Mouse (Mus musculus) layer of hippocampus, adult 11-12 months (tissue): Measurements from ENCODE around the gene Gm17409.
A peak's percentile ranks its signal among the peaks of the same experiment; 100 is the strongest.

Experiments used
- DNase-seq: peaks from one replicate; pipeline ENCODE4 v3.0.0; 2022; ENCODE audit warnings: low spot score

Gm17409 gene

GRCm38 (mm10) chr2:58469816-58470215, at the start of gene Gm17409:
TSS of gene Gm17409 (plus strand) at chr2:58470116.
- DNase-seq: no peak

DNA sequence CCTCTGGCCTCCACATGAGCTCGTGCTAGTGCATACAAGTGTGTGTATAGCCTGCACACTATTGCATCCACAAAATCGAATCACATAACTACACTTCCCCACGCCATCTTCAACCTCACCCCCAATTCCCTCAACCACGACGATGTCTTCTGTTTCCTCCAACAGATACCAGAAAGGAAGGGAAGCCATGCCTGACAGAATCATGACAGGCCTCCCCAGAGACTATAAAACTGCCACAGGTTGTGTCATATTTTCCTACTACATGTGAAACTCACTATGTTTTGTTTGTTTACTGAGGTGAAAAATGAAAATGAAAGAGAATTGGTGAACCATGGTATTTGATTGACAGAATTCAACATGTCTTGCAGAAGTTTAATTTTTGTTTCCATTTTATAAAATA, 46.6 kb upstream of the Gm17409 start:
- DNase-seq: no peak

DNA sequence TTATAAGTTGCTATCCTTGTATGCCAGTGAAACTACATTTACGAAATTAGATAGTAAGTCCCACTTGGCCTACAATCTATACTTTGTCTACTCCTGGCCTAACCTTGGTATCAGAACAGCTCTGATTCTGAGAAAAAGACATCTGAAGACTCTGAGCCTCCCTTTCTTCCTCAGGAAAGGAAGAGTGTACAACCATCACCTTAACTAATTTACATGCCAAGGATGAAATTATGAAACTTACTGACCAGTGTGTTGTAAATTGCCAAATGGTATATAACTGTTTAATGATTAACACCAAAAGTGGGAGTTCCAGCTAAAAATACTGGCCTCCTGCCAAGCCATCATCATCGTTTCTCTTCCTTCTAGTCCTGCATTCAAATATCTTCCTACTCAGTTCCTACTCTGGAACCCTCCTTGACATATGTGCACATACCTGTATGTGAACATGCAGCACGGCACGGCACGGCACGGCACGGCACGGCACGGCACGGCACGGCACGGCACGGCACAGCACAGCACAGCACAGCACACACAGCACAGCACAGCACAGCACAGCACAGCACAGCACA, 44.4 kb upstream of the Gm17409 start:
- DNase-seq: no peak

DNA sequence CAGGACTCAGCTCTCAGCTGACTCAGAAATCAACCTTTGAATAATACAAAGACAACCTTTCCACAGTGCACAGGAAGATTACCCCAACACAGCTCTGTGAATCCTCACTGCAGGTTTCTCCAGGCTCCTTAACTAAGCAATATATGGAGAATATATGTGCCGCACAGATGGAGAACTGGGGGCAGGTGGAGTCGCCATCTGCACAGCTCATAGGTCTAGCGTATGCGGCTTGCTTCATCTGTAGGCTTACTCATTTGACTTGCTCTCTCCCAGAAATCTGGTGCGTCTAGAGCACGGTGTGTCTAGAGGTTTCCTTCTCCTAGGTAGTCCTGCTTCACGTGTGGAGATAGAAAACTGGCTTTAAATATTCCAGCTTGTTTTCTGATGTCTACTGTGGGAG, 37.7 kb upstream of the Gm17409 start:
- peak; percentile 67 for DNase-seq

DNA sequence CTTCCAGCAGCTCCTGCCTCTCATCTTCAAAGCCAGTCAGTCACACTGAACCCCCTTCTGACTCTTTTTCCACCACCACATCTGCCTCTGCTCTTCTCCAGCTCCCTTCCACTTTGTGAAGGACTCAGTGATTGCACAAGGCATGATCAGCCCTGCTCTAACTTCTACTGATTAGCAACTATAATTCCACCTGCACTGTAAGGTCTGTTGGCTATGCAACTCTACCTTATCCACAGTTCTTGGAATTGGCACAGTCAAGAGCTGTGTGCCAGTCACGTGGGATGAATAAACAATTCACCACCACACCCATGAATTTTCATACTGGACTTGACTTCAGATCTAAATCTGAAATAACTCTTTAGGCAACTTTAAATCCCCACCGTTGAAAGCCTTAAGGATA, 36.6 kb upstream of the Gm17409 start:
- DNase-seq: no peak

- DNase-seq: no peak
Measured at GRCm38 (mm10) chr2:58434438-58434837, 35.5 kb upstream of the Gm17409 start.

DNA sequence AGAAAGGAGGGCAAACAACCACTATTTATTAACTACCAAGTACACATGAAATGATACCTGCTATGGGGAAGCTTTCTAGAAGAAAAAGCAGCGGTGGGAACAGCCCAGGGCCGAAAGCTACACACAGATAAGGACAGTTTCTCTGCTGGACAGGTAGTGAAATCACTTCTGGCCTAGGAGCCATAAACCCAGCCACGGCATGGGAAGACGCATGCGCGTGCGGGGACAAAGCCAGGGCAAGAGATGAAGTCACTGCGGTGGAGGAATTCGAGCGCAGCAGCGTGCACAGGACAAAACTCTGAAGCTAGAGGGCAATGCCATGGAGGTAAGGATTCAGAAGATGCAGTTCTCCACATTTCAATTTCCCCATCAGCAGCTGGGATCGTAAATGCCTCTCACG, 34.4 kb upstream of the Gm17409 start:
- no peak for DNase-seq

- no peak for DNase-seq
Measured at GRCm38 (mm10) chr2:58436911-58437310, 33.0 kb upstream of the Gm17409 start.

DNA sequence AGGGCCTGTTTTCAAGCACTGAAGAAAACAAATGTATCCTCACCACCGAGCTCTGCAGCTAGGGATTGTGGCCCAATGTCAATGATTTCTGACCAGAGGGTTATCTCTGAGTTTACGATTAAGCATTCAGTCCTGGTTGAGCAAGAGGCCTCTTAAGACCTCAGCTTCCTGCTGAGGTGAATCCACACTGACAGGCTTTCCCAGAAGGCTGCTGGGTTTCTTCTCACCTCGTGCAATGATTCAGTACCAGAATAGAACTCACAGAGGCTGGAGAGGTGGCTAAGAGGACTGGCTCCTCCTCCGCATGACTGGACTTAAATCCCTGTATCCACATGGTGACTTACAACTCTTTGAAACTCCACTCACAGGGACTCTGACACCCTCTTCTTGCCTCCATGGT, 26.8 kb upstream of the Gm17409 start:
- no peak for DNase-seq

GRCm38 (mm10) chr2:58447001-58447400, 22.9 kb upstream of the Gm17409 start:
- DNase-seq: no peak

DNA sequence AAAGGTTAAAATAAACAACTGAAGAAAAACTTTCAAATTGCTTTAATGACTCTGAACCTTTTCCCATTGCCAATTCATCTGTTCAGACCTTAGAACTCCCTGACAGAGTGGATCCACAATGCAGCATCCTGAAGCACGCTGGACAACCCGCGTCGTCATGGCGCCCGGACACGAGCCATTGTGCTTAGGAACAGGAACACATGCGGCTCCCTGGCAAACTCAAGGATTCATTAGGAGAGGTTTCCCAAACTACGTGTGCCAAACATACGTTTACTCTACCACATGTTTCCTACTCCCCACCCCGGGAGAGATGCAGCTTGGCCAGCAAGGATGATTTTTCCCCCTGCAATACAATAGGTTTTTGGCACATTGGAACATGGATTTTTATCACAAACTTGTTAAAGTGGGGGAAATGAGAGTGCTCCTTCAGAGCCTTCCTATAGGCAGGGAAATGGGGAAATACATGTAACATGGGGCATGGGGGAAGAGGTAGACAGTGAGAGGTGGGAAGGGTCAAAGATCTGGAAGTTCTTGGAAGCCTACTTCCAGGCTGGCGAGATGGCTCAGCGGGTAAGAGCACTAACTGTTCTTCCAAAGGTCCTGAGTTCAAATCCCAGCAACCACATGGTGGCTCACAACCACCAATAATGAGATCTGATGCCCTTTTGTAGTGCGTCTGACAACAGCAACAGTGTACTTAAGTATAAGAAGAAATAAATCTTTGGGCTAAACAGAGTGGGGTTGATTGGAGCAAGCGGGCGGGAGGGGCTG, 15.6 kb upstream of the Gm17409 start:
- no peak for DNase-seq

GRCm38 (mm10) chr2:58456843-58457487, 13.0 kb upstream of the Gm17409 start:
- DNase-seq: peak; percentile 22

- no peak for DNase-seq
Measured at GRCm38 (mm10) chr2:58457488-58457865, 12.4 kb upstream of the Gm17409 start.

DNA sequence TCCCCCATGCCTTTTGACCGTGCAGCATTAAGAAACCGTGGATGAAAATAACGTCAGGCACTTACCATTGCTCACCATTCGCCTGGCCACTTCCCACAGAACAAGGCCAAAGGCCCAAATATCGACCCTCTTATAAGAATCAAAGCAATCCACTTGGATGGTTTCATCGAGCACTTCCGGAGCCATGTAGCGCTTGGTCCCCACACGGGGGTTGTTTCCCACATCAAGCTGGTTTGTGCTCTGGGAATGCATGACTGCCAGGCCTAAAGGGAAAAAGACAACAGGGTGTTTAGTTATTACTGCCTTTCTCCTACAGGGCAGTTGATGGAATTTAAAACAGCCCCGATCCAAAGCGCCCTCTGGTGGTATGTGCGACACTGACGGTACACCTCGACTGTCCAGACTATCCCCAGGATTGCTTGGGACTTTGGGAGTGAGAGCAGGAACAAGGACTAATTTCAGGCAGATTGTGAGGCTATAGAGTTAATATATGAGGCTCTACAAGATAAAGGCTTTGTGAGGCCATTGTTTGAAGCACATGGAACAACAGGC, 11.0 kb upstream of the Gm17409 start:
- peak; percentile 65 for DNase-seq

DNA sequence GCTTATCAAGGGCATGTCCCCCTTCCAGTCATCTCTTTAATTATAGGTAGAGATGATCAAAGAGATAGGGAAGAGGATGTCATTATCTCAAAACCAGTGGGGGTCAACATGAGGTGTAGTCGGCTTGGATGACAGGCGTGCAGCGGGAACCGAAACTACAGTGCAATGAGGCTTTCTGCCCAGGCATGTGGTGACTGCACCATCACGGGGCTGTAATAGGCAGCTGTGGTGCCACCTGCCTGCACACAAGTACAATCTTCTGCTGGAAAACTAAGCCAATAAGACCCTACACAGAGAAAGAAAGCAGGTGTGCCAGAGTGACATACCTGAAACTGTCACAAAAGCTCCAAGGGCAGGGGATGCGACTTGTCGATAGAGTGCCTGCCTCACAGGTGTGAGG, 374 bp downstream of the Gm17409 start:
- no peak for DNase-seq

DNA sequence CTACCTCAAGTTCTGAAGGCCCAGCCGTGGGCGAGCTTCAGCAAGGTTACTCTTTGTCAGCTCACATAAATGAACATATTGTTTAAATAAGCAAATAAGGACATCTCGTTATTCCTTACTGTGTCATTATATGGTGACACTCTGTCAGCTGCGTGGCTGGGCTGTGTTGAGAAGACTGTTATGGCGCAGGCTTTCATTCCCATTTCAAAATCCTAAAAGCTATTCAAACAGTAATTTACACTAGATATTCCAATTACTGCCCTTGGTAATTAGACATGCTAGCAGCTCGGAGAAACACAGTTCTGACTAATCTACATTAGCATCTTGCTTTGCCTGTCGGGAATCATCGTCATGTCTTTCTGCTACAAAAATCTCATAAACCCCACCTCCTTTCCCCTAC, 5.7 kb downstream of the Gm17409 start:
- DNase-seq: no peak

DNA sequence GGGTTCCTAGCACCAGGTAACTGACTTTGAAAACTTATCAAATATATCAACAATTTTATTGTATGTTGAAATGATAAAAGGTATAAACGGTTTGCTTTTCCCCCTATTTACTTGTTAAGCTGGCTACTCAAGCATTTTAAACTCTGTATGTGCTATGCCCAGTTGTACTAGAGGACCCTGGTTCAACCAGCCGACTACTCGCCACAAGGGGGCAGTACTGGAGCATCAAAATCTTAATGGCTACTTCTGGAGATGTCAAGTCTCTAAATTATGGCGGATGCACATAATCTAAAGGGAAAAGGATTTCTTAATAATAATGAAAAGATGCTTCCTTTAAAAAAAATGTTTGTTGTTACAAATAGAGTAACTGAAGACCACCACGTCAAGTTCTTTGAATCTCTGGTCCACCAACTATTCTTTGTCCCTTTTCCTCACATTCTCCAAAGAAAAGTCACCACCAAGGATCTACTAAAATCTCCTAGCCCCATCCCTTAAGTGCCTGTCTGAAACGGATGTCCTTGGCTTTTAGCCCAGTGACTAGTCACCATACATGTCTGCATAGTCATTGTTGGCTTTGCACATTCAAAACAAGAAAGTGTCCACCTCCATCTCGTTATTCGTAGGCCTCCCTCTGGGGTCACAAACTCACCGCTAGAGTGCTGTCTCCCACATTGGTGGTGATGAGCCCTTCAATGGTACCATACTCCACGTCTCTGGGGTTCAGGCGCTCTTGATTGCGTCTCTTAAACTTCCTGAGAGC, 7.2 kb downstream of the Gm17409 start:
- peak; percentile 92 for DNase-seq

DNA sequence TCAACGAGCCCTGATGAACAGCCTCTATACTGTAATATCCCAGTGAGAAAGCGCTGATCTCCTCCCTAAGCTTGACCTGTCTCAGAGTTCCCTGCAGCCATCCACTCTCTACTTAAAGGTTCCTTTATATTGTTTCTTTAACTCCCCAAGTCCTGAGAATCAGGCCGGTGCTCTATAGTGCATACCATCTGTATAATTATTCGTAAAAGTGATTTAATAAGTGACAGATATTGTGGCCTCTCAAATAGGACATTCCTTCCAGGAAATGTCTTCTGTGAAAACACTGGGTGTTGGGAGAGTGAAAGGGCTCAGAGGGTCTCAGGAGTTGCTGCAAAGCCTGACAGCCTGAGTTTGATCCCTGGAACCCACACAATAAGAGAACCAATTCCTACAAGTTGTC, 8.2 kb downstream of the Gm17409 start:
- DNase-seq: no peak

- no peak for DNase-seq
Measured at GRCm38 (mm10) chr2:58479536-58479935, 9.6 kb downstream of the Gm17409 start.

GRCm38 (mm10) chr2:58480764-58481163, 10.8 kb downstream of the Gm17409 start:
- no peak for DNase-seq

- DNase-seq: no peak
Measured at GRCm38 (mm10) chr2:58481450-58482100, 11.7 kb downstream of the Gm17409 start.
